Mouse (Mus musculus) heart, postnatal 0 days (tissue): ENCODE measurements around the gene Akr7a5.

Experiments used
- CTCF ChIP-seq: IDR thresholded peaks from 2 replicates; pipeline ENCODE4 v1.5.1; 2016; ENCODE audit warnings: antibody characterized with exemption, control low read depth, low read depth
- EP300 ChIP-seq: IDR thresholded peaks from 2 replicates; pipeline ENCODE4 v1.6.1; 2016; ENCODE audit warnings: antibody characterized with exemption, low read depth

- TF ChIP-seq CTCF (no peak), EP300 (no peak)
These were observed 47.6 kb upstream of the Akr7a5 start for GRCm38 (mm10) chr4:139262981-139263380.
